Mouse (Mus musculus) kidney, adult 2 months (tissue): ENCODE measurements around the gene Akr1b3.

Experiments
- CTCF ChIP-seq: fragments of 200-500 bp; conservative IDR thresholded peaks from 2 replicates; pipeline ENCODE4 v1.5.1; 2011; ENCODE audit warnings: low read depth, mild to moderate bottlenecking, control low read depth, low read length, moderate library complexity, mixed read lengths; ENCODE audit not compliant: insufficient read depth, insufficient read length
- POLR2A ChIP-seq: fragments of 200-500 bp; IDR thresholded peaks from one replicate; pipeline ENCODE4 v1.6.1; 2011; ENCODE audit warnings: low read depth, low read length, control low read depth

GRCm38 (mm10) chr6:34344135-34344850, 27.0 kb upstream of the Akr1b3 start:
- no peak for TF ChIP-seq POLR2A
- TF ChIP-seq CTCF, result no peak
